Mouse (Mus musculus) liver, adult (tissue): ENCODE measurements at regions not wholly inside any gene's neighbourhood (a gene's known extent, or its start where the extent isn't known, plus 50 kb on each side); places are given as distances from the start of the nearest gene placed in this dataset.

Experiments
- GATA4 ChIP-seq: IDR thresholded peaks from 2 replicates; pipeline ENCODE4 v1.6.1; 2014; ENCODE audit warnings: mild to moderate bottlenecking, low read length; ENCODE audit not compliant: insufficient replicate concordance

DNA sequence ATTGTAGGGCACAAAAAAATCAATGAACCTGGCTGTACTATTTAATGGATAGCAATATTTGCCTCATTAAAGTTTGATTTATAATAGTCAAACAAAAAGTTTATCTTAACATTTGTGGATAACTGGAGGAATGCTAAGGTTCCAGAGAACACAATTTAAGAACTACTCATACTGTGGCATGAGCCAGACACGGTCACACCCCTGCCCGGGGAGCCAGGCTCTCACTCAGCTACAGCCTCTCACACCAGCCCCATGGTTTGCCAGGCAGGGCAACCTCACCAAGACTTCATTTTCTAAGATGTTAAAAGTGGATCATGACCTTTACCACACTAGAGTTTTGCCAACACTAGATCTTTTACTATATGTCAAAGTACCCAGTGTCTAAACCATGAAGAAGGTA is 319.7 kb upstream of the Nr5a2 start:
- TF ChIP-seq GATA4, result no peak

DNA sequence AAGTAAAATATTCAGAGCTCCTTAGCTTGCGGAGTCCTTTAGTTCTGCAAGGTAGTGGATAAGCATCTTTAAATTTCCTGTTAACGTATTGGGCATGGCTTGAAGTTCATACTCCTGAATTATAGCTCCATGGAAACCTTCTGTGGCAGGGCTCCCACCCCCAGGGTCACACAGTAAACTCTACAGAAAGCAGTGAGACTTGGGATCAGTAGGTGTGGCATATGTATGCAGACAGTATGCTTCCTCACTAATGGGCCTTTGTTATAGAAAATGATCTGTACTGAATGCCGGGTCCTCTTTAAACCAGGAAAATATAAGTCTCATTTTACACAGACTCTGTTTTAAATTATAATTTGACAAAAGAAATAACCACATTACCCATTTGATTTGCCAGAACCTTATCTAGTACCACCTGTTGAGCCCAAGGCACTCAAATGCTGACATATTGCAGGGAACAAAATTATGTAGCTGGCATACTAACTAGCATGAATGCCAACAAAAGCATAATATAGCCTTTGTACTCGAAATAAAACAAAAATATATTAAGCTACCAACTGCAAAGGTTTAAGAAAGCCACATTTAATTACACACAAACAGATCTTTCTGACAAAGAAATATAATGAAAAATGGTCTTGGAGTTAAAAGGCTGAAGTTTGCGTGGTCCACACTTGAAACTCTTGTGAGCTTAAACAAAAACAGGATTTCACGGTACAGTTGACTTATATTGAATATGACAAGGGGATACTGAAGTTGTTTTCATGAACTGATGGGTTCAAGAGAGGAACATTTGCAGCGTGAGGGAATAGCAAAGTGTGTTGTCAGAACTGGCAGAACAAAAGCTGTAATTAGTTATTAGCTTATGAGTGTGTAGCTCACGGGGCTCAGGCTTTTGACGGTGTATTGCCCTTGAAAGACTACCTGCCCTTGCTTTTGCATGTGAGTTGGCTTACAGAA is 310.7 kb upstream of the Nr5a2 start:
- TF ChIP-seq GATA4, result no peak

DNA sequence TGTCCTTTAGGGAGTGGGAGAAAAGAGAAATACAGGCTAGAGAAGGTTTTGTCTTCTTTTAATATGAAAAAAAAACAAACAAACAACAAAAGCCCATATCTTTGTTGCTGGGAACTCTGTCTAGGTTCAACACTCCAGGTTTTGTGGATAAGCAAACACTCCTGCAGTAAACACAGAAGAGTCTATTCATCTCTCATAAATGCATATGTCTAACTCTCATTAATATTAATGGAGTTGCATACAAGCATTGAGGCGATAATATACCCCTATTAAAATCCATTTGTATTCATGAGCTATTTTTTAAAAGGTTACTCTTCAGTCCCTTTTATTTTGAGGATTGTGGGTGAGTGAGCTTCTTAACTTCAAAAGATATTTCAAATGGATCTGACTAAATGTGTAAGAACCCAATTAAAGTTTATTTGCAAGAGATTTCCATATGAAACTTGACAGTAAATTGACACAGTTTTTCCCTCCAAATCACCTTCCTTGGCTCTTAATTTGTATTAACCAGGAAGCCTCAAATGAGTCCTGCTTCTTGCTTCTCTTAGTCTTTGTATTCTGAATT is 302.6 kb upstream of the Nr5a2 start:
- no peak for TF ChIP-seq GATA4

DNA sequence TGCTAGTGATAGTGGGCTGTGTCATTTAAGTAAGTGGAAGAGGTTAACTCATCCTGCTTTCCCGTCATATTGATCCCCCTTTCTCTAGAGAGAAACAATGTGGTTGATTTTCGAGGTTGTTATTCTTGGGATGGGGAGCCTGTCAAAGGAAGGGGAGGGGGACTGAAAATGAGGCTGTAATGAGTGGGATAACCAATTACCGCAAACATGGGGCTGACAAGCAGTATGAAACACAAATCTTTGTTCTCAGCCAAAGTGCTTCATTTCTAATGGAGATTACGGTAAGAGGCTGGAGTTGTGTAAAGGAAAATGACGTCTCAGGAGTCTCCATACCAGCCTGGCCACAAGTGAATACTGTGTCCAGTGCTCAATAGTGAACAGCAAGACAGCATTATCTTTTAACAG is 301.9 kb upstream of the Nr5a2 start:
- no peak for TF ChIP-seq GATA4

DNA sequence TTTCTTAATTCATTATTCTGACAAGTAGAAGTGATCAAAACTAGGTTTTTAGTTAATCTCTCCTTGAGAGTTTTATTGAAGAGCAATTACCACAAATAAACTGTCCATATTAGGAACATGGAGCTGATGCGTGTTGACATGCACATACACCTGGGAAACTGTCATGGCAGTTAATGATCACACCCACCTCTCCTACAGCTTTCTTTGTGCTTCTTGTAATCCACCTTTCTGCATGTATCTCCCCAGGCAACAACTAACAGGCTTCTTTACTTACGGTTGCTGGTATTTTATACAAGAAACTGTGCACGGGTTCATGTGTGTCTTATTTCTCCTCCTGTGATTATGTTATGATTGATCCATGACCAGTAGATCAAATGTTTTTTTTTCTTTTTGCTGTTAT is 296.0 kb upstream of the Nr5a2 start:
- TF ChIP-seq GATA4, result no peak

DNA sequence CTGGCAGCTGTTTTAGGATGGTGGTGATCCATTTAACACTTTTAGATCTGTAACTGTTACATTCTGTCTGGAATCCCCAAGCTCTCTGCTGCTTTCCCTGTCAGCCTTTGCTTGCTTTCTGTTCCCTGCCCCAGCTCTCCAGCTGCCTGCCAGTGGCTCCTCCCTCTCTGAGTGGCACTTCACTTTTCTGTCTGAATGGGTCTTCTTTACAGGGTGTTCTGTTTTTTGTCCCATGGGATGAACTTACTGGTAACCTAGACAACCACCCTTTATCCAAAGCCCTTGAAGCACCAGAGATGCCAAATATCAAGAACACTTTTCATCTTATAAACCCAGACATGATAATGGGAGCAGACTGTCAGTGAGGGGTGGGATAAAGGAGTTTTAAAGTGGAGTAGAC is 294.8 kb upstream of the Nr5a2 start:
- TF ChIP-seq GATA4, result no peak

DNA sequence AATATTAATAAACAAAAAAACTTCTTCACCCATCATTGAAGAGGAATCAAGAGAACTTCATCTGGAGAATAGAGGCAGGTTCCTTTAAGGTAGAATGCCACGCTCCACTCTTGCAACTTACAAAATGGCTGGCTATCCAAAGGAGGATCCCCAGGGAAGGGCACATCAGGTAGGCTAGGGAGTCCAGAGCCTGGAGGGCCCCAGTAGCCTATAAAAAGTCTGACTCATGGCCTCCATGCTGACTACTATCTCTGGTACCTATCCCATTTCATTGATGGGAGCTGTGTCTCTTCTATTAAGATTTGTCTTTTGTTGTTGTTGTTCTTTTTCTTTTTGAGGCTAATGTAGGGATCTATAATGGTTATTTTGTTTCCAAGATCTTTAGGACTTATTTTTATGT is 294.4 kb upstream of the Nr5a2 start:
- no peak for TF ChIP-seq GATA4

DNA sequence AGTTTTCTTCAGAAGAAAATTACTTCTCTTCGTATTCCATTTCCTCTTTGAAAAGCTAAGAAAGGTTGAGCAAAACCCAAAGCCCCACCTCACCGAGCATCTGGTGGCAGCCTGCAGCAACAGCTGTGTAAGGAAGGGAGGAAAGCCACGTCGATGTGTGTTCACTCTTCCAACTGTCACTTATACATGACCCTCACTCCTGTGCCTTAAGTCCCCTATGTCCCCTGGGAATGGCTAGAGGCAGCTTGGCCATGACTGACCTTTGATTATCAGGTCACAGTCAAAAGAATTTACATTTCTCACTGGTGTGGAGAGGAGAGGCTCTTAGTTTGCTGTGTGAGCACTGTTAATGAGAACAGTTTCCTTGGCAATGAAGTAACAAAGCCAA is 266.8 kb upstream of the Nr5a2 start:
- TF ChIP-seq GATA4, result no peak

DNA sequence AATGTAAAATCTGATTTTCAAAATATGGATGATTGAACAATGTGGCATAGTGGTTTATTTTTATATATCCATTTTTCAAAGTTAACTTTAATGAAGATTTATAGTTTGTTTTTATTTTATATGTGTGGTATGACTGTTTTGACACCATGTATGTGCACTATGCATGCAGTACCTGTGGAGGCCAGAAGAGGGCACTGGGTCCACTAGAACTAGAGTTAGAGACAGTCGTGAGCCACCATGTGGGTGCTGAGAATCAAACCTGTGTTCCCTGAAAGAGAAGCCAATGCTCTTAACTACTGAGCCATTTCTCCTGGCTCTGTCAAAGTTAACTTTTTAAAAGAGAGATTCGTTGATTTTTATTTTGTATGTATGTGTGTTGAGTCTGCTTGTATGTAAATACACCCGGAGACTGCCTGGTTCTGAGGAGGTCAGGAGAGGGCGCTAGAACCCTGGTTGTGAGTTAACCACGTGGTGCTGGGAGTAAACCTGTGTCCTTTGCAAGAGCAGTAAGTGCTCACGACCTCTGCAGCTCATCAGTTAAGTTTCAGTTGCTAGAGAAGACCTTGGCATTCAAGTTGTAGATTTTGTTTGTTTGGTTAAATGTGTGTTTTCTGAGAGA is 266.3 kb upstream of the Nr5a2 start:
- no peak for TF ChIP-seq GATA4

DNA sequence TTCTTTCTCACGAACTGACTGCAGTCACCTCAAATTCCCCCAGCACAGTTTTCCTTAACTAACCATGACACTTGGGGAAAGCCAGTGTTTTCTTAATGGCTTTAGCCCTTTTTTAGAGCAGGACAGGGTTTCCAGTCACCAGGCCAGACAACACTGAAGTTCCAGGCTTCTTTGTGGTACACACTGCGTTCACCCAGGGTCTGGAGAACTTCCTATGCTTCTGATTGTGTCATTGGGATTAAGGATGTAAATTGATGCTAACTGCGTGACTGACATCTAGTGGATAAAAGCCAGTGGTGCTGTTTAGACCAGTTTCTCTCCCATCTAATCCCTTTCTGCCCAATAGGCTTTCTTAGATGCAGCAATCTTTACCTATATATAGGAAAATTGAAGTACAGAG is 265.2 kb upstream of the Nr5a2 start:
- no peak for TF ChIP-seq GATA4

DNA sequence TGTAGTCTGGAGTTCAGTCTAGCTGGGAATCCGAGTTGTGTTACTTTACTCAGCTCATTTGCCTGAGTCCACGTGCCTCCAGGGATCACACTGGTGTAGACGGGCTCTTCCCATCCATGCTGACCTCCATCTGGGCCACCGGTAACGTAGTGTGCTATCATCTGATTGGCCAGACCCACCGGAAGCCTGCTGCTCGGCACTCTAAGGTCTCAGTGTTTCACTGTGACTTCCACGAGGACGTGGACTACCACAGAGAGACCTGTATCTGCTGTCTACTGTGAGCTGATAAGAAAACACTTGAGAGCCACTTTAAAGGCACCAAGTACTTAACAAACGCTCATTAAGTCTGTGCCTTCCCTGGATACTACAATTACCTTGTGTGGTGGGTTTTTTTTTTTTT is 262.8 kb upstream of the Nr5a2 start:
- TF ChIP-seq GATA4, result no peak

DNA sequence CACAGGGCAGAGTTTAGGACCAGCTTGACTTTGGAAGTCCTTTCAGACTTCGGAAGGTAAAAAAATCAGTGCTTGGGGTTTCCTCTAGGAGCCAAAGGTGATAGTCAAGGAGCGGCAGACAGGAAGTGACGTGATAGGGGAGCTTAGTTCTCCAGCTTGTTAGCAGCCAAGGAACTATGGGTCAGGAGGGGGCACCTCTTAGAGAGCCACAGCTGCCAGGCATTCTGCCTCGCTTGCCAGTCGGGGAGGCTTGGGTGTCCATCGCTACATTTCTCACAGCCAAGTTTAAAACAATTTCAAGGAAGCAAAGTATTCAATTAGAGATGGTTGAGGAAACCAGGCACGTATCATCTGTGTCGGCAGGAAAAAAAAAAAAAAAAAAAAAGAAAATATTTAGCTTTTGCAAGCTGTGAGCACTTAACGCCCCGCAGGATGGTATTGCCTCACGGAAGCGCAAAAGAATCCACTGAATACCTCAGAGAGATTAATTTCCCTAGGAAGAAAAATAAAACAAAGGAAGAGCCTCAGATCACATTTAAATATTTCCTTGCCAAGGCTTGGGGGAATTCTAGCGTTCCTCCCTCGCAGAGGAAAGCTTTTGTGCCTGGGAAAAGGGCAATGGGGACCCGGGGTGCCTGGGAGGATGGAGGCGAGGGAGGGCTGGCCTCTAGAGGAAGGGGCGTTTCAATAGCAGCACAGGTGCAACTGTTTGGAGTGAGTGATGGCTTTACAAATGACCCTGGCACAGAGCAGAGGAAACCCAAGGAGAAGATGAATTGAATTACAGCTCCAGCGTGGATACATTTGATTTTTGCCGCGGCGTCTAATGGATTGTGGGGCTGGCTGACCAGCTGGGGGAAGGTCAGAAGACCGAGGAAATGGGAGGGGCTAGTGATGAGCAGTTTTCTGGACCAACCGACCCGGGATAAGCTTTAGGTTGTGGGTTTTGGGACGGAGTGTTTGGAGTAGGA is 261.1 kb upstream of the Nr5a2 start:
- TF ChIP-seq GATA4, result no peak

DNA sequence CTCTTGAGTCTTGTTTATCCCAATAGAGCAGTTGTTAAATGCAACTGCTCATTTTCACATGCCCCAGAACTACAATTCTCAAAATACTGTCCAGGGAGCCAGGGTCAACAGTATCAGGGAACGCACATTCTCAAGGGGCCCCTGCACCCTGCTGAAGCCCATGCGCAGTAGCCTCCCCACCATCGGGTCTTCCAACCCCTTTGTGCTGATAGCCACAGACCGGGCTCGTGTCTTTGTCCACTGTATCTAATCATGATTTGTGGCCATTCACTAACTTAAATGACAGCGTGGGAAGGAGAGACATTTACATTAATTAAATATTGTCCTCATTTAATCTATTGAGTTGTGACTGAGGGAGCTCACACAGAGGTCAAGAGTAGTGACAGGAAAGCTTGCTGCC is 260.0 kb upstream of the Nr5a2 start:
- TF ChIP-seq GATA4, result no peak

DNA sequence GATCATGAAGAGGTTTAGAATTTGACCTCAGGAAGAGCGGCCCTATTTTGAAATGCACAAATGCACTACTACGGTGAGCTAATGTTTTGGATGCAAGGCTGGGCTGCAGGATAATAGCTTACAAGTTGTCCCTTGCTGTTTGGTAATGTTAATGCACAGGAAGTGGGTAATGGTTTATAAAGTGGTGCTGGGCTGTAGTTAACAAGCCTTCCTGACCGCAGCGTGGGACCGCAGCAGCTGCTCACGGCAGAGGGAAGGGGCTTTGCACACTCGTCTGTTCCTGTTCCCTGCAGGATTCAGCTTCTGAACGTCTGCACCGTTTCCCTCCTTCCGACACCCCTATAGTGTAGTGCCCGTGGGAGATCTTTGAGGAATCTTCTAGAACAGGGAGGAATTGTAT is 258.4 kb upstream of the Nr5a2 start:
- no peak for TF ChIP-seq GATA4

DNA sequence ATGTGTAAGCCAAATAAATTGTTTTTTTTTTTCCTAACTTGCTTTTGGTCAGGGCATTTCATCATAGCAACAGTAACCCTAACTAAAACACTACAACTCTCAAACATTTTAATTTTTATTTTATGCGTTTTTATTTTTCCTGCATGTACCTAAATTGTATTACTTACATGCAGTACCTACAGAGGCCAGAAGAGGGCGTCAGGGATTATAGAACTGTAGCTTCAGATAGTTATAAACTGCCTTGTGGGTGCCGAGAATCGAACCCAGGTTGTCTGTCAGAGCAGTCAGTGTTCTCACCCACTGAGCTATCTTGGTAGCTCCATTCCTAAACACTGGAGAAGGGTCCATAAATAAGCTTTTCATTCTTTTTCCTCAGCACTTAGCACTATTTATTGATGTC is 257.8 kb upstream of the Nr5a2 start:
- TF ChIP-seq GATA4, result no peak
